Mouse (Mus musculus) liver, embryonic 16.5 days (tissue): ENCODE measurements around the gene Cldn5. TPM values are rescaled to one million over a fixed set of nuclear protein-coding genes. Genes with fewer than 3 reads are reported as not detected.
A peak's percentile ranks its signal among the peaks of the same experiment; 100 is the strongest.

Experiments used
- ATAC-seq: fragments of 200-750 bp; cut with Nextera tagmentation; 2 replicates; pipeline ENCODE4 v1.8.0; 2017; ENCODE audit warnings: low read depth, mild to moderate bottlenecking, moderate number of reproducible peaks, moderate library complexity
- H3K27ac ChIP-seq: fragments of 300-500 bp; sonication (generic); 2 replicates; pipeline ENCODE4 v1.5.1; 2014; ENCODE audit warnings: mild to moderate bottlenecking, low read length
- H3K27me3 ChIP-seq: fragments of 300-500 bp; sonication (generic); 2 replicates; pipeline ENCODE4 v1.6.1; 2014; ENCODE audit warnings: low read depth, low read length, mixed read lengths; ENCODE audit not compliant: control insufficient read depth, insufficient read depth
- H3K36me3 ChIP-seq: fragments of 300-500 bp; sonication (generic); 2 replicates; pipeline ENCODE4 v1.6.1; 2014; ENCODE audit warnings: mild to moderate bottlenecking; ENCODE audit not compliant: control insufficient read depth, insufficient read depth
- H3K4me1 ChIP-seq: fragments of 300-500 bp; sonication (generic); 2 replicates; pipeline ENCODE4 v1.6.1; 2014; ENCODE audit warnings: low read depth, low read length, mixed read lengths; ENCODE audit not compliant: control insufficient read depth
- H3K4me2 ChIP-seq: fragments of 300-500 bp; sonication (generic); 2 replicates; pipeline ENCODE4 v1.6.1; 2014; ENCODE audit warnings: low read depth, low read length, mixed read lengths
- H3K4me3 ChIP-seq: fragments of 300-500 bp; sonication (generic); 2 replicates; pipeline ENCODE4 v1.5.1; 2014; ENCODE audit warnings: low read depth, mild to moderate bottlenecking, low read length
- H3K9ac ChIP-seq: fragments of 300-500 bp; sonication (generic); 2 replicates; pipeline ENCODE4 v1.6.1; 2014; ENCODE audit warnings: low read depth, low read length
- H3K9me3 ChIP-seq: fragments of 300-500 bp; sonication (generic); replicated peaks from 2 replicates; pipeline ENCODE4 v1.6.1; 2016; ENCODE audit warnings: low read length; ENCODE audit not compliant: control insufficient read depth
- WGBS: fragments of 180-500 bp; shearing (Covaris S2); extraction: QIAGEN DNeasy Blood & Tissue Kit; methylation state at CpG from one replicate; pipeline ENCODE4 v1.1.7; 2014; ENCODE audit not compliant: insufficient replicate concordance; 5-methylcytosine and 5-hydroxymethylcytosine counted together
- polyA plus RNA-seq: library from polyadenylated mRNA; unstranded; fragments of >200 nt; fragmentation: Nextera tagmentation; extraction: Ambion mirVana; gene quantifications from 2 replicates; pipeline ENCODE4 v1.2.1, GENCODE M21; 2015

The Cldn5 gene
- polyA plus RNA-seq, 1 experiment from 2014 or later: 8.4 TPM

DNA sequence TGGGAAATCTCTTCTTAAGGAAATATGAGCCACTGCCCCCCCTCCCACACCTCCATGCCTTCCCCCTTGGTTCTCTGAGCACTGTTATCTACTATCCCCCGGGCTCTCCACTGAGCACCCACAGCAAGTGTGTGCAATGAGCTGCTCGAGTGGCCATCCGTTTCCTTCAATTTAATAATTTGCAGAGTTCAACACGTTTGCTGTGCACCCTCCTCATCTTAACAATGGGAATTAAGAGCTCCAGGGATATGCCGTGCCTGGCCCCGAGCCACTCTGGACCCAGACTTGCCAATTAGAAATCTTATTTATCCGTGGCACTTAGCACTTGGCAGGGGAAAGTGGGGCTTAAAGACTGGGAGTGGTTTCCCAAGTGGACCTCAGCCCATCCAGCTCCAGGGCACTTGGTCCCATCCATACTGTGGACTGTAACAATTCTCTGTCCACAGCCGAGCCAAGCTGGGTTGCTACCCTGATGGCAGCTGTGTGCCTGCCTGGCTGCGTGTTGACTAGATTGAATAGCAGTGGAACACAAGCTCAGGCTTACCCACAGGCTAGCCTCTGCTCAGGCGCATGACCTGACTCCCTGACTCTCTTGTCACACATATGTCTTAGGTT lies 24.7 kb upstream of the Cldn5 start:
- no peak overlapping the region for H3K4me3 ChIP-seq
- WGBS: 57% methylated on average over 10 of the region's 10 CpGs

DNA sequence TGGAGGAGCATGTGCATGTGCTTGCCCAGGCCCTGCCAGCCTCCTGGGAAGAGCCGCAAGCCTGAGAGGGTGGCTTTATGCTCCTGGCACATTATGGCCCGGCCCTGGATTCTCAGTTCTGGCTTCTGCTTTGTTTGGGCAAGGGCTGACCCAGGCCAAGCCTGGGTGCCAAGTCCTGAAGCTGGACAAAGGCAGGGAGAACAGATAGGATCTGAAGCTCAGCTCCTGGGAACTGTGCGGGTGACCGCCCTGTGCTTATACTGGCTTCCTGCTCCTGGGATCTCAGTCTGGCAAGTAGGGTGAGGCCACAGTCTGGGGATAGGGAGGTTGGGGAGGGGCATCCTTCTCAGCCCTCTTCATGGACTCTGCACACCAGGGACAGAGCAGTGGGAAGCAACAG lies 14.9 kb upstream of the Cldn5 start:
- Histone ChIP-seq H3K27ac (no peak overlapping the region), H3K4me2 (no peak overlapping the region), H3K27me3 (no peaks in the 10 kb centered on the region), H3K9me3 (no peaks in the 10 kb centered on the region), H3K9ac (no peak overlapping the region), H3K4me1 (no peaks in the 10 kb centered on the region), H3K4me3 (no peak overlapping the region), H3K36me3 (no peaks in the 10 kb centered on the region)
- no peak for ATAC-seq
- WGBS: 76% methylated on average over 4 of the region's 4 CpGs

More for the DNA sequence above, 24.7 kb upstream of the Cldn5 start:
- no peak overlapping the region for H3K27ac ChIP-seq
- no peaks in the 10 kb centered on the region for H3K9me3 ChIP-seq
- no peak overlapping the region for H3K9ac ChIP-seq
- no peaks in the 10 kb centered on the region for H3K27me3 ChIP-seq
- no peak for ATAC-seq
- no peaks in the 10 kb centered on the region for H3K4me1 ChIP-seq
- no peak overlapping the region for H3K4me2 ChIP-seq
- no peaks in the 10 kb centered on the region for H3K36me3 ChIP-seq

GRCm38 (mm10) chr16:18762960-18763359 lies 13.7 kb upstream of the Cldn5 start:
- no peak for ATAC-seq
- Histone ChIP-seq H3K4me1 (no peaks in the 10 kb centered on the region), H3K27me3 (no peaks in the 10 kb centered on the region), H3K27ac (no peak overlapping the region), H3K4me3 (no peak overlapping the region), H3K36me3 (no peaks in the 10 kb centered on the region), H3K9ac (no peak overlapping the region), H3K9me3 (no peaks in the 10 kb centered on the region), H3K4me2 (no peak overlapping the region)
- WGBS: 51% methylated on average over 3 of the region's 3 CpGs

- H3K9ac ChIP-seq: no peak overlapping the region
- H3K36me3 ChIP-seq: no peaks in the 10 kb centered on the region
- H3K27ac ChIP-seq: no peak overlapping the region
- 33% methylated on average over 4 of the region's 4 CpGs for WGBS
- H3K4me1 ChIP-seq: no peaks in the 10 kb centered on the region
- ATAC-seq: no peak
- no peak overlapping the region for H3K4me3 ChIP-seq
- no peaks in the 10 kb centered on the region for H3K9me3 ChIP-seq
- no peak overlapping the region for H3K4me2 ChIP-seq
- H3K27me3 ChIP-seq: no peaks in the 10 kb centered on the region
Observed at GRCm38 (mm10) chr16:18766390-18766789, 10.3 kb upstream of the Cldn5 start.

GRCm38 (mm10) chr16:18769501-18769900 lies 7.1 kb upstream of the Cldn5 start:
- no peak overlapping the region for H3K4me2 ChIP-seq
- WGBS: 59% methylated on average over 1 of the region's 1 CpGs
- H3K4me3 ChIP-seq: no peak overlapping the region
- H3K36me3 ChIP-seq: no peaks in the 10 kb centered on the region
- no peaks in the 10 kb centered on the region for H3K4me1 ChIP-seq
- H3K27ac ChIP-seq: no peak overlapping the region
- no peaks in the 10 kb centered on the region for H3K9me3 ChIP-seq
- no peak overlapping the region for H3K9ac ChIP-seq
- H3K27me3 ChIP-seq: peaks cover 3% of the 10 kb centered on the region
- no peak for ATAC-seq

DNA sequence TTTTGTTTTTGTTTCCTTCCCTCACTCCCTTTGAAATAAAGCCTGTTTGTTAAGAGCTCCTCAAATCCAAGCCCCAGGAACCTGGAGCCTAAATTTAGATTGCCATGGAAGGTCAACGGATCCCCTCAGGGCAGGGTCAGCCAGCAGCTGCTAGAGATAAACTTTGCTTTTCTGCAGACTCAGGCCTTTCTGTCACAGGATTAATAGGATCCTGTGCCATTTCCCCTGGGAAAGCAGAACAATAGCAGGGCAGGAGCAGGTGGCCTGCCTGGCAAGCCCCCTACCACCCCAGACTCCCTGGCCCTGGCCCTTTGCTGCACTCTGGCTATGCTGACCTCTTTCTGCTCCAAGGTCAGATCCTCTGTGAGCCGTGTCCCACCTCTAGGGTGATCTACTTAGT lies 2.7 kb upstream of the Cldn5 start:
- Histone ChIP-seq H3K9me3 (no peaks in the 10 kb centered on the region), H3K4me1 (no peaks in the 10 kb centered on the region; the same call in 1 of the 2 replicates), H3K4me3 (no peak overlapping the region), H3K36me3 (no peaks in the 10 kb centered on the region), H3K27me3 (peaks cover 47% of the 10 kb centered on the region), H3K4me2 (no peak overlapping the region), H3K27ac (no peak overlapping the region), H3K9ac (no peak overlapping the region)
- 30% methylated on average over 2 of the region's 2 CpGs for WGBS
- no peak; the same call in 1 of the 2 replicates for ATAC-seq

DNA sequence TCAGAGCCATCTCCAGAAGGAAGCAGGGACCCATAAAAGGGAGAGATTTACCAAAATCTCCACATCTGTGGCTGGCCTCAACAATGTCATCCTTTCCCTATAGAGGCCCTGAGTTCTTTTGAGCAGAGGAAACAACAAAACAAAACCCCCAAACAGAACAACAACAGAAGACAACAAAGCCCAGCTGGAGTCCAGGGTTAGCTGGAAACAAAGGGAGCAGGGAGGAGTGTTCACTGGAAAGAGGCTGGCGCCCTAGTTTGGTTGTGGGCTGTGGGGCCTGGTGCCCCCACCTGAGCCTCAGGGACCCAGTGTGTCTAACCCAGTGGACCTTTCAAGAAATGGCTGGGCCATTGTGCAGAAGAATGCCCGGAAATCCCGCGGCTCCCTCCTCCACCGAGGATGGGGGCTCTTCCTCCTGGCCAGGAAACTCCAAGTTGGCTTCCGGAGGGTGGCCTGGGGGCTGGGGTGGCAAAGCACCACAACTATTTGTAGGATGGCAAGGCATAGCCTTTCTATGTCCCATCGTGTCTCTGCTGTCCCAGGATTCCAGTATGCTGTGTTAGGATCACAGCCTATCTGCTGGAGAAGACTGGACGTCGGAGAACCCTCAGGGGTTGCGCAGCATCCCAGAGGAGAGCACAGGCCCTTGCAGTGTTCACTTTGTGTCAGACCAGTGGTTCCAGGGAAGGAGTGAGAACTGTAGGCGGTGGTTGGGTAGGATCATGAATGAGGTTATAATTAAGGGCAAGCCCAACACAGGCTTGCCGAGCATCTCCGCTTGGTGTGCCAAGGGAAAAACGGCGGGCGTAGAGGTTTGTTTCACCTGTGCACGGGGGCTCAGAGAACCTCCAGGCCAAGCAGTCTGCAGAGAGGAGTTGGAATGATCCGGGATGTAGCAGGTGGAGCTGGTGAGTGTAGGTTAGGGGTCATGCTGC lies 759 bp upstream of the Cldn5 start:
- Histone ChIP-seq H3K4me1 (no peaks in the 10 kb centered on the region; the same call in 1 of the 2 replicates), H3K4me3 (peak overlapping the region; percentile 3; the same call in 1 of the 2 replicates), H3K36me3 (no peaks in the 10 kb centered on the region), H3K9me3 (no peaks in the 10 kb centered on the region), H3K27ac (no peak overlapping the region; the same call in 1 of the 2 replicates), H3K4me2 (peak overlapping the region; percentile 24; the same call in 1 of the 2 replicates), H3K9ac (no peak overlapping the region), H3K27me3 (peaks cover 48% of the 10 kb centered on the region)
- 27% methylated on average over 18 of the region's 18 CpGs for WGBS
- ATAC-seq: no peak; the same call in 1 of the 2 replicates

- 3% methylated on average over 80 of the region's 80 CpGs for whole genome bisulfite sequencing
- H3K27me3 ChIP-seq: peaks cover 48% of the 10 kb centered on the region
- H3K4me2 ChIP-seq: peak overlapping the region; percentile 39
- no peak for ATAC-seq
- H3K27ac ChIP-seq: no peak overlapping the region
- peak overlapping the region; percentile 16 for H3K9ac ChIP-seq
- peak overlapping the region; percentile 40 for H3K4me3 ChIP-seq
- peaks cover 7% of the 10 kb centered on the region; the same call in 1 of the 2 replicates for H3K36me3 ChIP-seq
- no peaks in the 10 kb centered on the region for H3K9me3 ChIP-seq
- no peaks in the 10 kb centered on the region; the same call in 1 of the 2 replicates for H3K4me1 ChIP-seq
Observed at GRCm38 (mm10) chr16:18777101-18778080, 744 bp downstream of the Cldn5 start.
